Mouse (Mus musculus): ENCODE data around the gene Gm5678.
"Not testable (repeated sequence)": the region's sequence is repeated elsewhere in the genome, so short reads cannot be mapped to it uniquely, and the experiment has no call there.

Gene Gm5678

DNA sequence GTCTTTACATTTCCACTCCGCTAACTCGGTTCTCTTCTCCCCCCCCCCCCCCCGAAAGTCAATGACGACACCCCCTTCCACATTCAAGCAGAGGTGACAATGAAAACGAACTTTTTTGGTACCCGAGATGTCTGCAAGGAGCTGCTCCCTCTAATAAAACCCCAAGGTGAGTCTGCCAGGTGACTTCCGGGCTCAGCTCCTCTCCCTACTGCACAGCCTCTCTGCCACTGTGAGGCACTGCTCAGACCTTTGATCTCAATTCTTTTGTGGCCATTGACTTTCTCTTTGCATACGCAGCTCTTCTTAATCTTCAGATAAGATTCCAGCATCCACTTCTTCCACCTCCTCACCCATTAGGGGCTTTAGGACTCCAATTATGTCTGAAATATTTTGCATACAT lies 19.2 kb upstream of the Gm5678 start:
- no peak for DNase-seq

DNA sequence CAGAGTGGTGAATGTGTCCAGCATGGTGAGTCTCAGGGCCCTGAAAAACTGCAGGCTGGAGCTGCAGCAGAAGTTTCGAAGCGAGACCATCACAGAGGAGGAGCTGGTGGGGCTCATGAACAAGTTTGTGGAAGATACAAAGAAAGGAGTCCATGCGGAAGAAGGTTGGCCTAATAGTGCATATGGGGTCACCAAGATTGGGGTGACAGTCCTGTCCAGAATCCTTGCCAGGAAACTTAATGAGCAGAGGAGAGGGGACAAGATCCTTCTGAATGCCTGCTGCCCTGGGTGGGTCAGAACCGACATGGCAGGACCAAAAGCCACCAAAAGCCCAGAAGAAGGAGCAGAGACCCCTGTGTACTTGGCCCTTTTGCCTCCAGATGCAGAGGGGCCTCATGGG lies 18.1 kb upstream of the Gm5678 start:
- DNase-seq: no peak

DNA sequence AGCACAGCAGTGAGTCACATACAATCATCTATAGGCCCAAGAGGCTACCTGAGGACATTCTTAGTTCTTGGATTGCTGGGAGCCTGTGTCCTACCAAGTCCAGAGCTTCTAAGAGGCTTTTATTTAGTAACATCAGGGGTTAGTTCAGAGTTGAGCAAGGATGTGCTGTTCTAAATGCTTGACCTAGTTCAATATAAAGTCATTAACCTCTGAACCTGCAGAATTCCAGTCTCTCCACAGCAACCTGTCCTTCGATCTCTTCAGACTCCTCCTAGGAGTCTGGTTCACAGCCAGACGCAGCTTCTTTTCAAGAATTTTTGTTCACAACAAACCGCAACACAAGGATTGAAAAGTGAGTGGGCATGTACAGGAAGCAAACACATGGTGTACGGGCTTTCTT lies 16.9 kb upstream of the Gm5678 start:
- DNase-seq: no peak

DNA sequence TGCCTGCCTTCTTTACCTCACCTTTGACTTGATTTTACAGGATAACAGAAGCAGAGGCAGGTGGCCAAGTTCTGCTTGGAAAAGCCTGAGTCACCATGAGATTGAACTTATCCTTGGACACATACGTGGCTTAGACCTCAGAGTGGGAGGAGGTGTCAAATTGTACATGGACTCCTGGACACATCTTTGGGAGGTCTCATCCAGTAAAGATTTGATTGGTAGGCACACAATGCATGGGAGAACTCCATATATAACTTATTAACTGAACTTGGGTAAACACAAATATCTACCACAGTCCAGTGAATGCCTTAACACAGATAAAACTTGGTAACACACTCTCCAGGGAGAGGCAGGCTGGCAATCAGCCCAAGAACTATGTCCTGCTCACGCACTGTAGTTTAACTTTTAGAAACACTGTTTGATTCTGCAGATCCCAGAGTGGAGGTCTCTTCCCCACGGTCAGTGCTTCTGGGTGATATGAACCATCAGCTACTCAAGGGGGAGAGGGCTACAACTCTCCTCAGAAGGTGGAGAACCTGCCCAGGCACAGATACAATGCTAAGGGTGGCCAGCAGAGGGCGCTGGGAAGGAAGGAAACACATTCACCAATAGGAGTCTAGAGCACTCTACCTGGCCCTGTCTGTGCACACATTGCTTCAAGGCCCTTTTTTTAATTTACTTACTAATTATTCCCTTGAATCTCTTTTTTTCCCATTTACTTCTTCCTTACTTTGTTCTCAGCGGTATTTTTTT lies 12.6 kb upstream of the Gm5678 start:
- peak; percentile 84 for DNase-seq

DNA sequence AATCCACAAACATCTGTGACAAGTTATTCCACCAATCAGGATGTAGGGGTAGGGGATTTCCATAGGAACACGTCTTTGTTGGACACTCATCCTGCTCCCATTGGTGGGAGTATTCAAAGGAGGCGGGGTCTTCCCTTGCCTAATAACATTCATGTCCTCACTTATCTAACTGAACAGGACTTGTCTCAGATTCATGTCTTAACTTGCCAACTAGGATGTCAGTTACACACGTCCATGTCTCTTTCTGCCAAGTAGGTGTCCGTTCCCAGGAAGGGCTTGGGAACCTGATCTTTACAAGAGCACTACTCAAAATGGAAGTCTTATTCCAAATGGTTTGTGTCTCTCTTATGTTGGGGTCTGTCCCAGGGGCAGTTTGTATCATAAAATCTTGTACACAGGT lies 4.1 kb upstream of the Gm5678 start:
- not testable (repeated sequence) for DNase-seq

DNA sequence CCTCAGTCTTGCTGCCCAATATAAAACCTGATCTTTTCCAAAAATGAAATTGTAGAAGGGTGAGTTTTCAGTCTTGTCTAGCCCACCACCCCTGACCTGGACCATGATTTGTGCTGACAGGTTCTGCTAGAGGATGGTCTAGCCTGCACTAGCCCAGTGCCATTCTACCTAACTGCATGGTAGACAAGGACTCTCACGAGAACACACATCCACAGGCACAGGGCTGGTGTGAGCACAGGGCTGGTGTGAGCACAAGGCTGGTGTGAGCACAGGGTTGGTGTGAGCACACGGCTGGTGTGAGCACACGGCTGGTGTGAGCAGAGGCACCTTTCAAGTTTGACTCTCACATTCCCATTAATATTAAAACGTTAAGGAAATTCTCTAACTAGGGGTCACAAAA lies 3.2 kb upstream of the Gm5678 start:
- no peak for DNase-seq

DNA sequence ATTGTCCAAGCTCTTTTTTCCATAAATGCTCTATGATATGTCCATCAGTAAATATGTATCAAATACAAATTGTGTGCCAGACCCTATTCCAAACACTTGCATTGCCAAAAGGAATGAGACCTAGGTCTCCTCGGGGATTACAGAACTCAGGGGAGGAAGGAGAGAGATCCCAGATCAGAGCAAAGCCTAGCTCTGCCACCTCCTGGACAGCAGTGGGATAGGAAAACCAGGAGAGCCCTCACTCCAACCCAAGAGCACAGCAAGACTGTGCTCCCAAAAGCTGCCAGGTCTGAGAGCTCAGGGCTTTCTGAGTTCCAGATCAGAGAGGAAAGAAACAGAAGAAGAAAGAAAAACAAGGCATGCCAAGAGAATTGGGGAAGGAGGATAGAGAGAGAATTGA lies 1.2 kb upstream of the Gm5678 start:
- peak; percentile 41 for DNase-seq

DNA sequence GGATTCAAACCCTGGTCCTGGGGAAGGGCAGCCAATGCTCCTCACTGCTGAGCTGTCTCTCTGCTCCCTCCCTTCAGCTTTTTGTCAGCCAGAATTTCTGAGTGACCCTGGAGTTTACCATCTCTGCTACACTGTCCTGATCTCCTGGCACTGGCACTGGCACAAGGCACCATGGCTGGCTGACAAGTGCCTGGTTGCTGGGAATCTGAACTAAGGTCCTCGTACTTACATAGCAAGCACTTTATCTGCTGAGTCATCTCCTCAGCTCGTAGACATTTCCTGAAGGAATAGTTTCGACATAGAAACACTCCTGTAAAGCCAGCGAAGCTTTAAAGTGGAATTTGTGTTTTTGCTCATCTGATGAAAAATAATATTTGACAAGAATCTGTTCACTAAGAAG lies 16.1 kb downstream of the Gm5678 start:
- peak; percentile 1 for DNase-seq

DNA sequence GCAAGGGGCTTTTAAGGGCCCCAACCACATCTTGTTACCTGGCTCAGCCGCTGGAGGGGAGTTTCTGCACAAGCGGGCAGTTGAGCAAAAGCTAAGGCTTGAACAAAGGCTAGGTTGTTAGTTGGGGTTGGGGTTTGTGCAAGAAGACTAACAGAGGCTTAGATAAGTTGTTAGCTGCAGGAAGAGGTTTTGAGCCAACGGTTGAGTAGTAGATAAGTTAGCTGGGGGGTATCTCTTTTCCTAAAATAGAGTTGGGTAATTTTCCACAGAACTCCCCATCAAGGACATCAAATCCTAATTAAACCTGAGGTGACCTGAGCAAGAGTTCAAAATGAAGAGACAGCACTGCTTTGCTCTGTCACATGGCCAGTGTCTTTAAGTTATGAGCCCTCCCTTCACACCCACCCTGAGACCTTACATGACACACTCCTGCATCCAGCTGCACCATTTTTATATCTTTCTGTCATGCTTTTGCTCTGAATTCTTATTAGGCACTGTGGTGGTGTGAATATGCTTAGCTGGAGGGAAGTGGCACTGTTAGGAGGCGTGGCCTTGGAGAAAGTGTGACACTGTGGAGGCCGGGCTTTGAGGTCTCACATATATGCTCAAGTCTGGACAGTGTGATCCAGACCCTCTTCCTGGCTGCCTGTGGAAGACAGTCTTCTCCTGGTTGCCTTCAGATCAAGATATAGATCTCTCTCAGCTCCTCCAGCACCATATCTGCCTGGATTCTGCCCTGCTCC lies 20.7 kb downstream of the Gm5678 start:
- no peak for DNase-seq

DNA sequence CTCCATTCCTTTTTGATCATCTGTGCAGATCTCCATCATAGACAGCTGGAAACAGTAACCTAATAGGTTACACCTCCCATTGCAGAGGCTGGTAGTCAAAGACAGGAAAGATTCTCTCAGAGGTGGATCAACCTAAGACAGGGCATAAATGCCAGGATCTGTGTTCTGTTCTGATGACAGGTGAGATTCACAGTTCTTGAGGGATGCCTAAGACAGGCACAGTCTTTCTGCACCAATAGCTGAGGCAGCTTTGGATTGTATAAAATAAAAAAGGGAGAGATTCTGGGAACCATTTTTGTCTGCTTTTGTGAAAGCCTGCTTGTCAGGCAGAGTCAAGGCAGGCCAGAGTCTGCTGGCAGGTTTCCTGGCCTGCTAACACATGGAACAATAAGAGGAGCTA lies 40.1 kb downstream of the Gm5678 start:
- DNase-seq: no peak

DNA sequence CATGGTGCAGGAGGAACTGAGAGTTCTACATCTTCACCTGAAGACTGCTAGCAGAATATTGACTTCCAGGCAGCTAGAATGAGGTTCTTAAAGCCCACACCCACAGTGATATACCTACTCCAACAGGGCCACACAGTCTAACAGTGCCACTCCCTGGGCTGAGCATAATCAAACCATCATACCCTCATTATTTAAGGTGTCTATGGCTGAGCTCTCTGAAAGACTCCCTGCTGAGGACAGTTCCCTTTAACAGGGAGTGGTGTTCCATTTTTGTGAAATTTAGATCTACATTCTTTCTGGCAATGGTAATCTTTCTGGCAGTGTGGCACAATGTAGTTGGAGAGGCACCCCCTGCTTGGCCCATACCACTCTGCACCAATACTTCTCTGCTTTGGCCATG lies 41.6 kb downstream of the Gm5678 start:
- no peak for DNase-seq

DNA sequence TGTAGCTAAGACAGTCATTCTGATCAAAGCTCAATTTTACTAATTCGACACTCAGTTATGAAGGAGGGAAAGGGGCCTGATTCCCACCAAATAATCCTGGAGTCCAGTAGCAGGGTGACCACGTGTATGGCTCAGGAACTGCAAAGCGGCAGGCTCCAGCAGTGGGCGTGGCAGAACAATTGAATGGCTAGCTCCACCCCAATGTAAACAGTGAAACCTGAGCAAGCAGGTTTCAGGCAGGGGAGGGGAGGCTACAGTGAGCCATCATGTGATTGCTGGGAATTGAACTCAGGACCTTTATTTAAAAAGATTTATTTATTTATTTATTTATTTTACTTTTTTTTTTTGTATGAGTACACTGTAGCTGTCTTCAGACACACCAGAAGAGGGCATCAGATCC lies 42.6 kb downstream of the Gm5678 start:
- not testable (repeated sequence) for DNase-seq

DNA sequence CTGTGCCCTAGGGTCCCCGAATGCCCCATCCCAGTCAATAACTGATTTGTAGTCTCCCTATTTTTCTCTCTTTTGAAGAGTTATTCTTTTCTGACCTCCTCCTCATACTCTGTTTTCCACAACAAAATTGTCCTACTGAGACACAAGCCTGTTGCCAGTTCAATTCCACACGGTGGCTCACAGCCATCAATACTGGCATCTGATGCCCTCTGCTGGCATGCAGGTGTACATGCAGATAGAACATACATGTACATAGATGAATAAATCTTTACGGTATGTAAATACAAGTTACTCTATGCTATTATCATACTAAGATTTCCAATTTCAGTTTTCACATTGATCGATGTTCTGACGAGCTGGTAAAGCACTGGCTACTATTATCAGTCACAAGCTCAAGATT lies 43.2 kb downstream of the Gm5678 start:
- DNase-seq: no peak

DNA sequence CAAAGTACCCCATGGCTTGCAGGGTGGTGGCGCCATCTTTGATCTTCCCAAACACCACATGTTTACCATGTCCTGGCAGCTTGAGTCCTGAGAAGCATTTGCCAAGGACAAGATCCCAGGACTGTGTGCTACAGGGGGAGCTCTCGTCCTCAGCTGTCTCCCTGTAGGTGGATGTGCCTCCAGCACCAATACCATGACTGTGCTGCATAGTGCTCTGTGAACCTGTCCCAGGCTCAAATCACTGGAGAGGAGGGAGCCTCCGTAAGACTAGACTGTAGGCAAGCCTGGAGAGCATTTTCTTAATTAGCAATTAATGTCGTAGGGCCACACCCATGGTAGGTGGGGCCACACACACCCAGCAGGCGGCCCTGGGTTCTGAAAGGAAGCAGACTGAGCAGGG lies 48.5 kb downstream of the Gm5678 start:
- no peak for DNase-seq

DNA sequence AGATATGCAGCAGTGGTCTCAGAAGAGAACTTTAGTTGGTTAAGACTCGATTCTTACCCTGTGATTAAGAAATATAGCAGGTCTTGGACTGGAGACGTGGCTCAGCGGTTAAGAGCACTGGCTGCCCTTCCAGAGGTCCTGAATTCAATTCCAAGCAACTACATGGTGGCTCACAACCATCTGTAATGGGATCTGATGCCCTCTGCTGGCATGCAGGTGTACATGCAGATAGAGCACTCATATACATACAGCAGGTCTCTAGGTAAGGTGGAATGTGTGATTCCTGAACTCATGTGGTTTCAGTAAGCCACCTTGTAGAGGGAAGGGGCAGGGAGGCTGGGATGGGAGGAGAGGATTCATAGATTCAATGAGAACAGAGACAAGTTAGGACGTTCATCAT lies 50.3 kb downstream of the Gm5678 start:
- DNase-seq: no peak

DNA sequence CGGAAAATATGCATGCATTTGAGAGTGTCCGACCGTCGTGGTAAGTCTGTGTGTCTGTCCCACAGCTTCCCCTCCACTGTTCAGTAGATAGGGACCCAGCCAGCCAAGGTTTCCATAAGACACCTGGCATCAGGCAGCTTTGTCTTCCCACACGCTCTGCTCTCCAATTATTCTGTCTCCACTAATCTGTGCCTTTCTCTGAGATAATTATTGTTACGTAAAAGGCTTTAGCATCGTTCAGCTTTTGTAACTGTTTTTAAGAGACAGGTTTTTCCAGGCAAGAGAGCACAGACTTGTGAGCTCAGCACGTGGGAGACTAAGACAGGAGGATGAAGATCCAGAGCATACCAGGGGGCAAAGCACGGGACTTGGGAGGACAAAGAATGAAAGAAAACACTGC lies 51.3 kb downstream of the Gm5678 start:
- DNase-seq: no peak
